Mouse (Mus musculus): Measurements from ENCODE around the gene Taok3.
A peak's percentile ranks its signal among the peaks of the same experiment; 100 is the strongest.

DNA sequence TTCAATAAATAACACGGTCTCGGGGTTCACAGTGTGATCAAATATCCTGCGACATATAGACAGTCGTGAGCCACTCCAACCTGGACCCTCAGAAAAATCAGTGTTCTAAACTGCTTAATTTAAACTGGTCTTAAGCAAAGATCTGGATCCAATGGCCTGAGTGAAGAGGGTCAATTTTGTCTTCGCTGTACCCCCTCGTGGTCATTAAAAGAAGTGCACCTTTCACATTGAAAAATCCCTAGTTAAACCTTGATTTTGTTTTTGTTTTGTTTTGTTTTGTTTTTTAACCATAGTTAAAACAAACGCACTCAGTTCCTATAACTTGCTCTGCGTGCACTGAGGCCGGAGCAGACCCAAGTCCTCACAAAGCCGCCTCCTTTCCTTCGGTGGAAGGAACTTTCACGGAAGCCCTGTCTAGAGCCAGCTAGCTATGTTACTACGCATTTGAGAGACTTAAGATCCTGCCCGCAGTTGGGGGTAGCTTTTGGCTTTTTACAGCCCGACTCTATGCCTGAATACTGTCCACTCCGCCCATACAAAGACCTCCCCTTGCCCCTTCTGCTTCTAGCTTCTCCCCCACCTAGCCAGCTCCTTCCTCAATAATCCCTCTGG lies 5.2 kb upstream of the Taok3 start:
- TF ChIP-seq TAL1 (conservative IDR thresholded peaks at IDR 0.05; ENCODE audit: low read depth, low read length) = no peak
- TF ChIP-seq CTCF (IDR thresholded peaks at IDR 0.05; ENCODE audit: low read depth, low read length) = peak; percentile 45; the same call in 1 of the 2 replicates

All from G1E (cell line).